Mouse (Mus musculus) right cerebral cortex, postnatal 4 days (tissue): ENCODE measurements around the gene Ptgdr2.
A peak's percentile ranks its signal among the peaks of the same experiment; 100 is the strongest.

Source experiments
- DNase-seq: peaks from one replicate; pipeline ENCODE4 v3.0.0-alpha.2; 2022

Ptgdr2 gene

DNA sequence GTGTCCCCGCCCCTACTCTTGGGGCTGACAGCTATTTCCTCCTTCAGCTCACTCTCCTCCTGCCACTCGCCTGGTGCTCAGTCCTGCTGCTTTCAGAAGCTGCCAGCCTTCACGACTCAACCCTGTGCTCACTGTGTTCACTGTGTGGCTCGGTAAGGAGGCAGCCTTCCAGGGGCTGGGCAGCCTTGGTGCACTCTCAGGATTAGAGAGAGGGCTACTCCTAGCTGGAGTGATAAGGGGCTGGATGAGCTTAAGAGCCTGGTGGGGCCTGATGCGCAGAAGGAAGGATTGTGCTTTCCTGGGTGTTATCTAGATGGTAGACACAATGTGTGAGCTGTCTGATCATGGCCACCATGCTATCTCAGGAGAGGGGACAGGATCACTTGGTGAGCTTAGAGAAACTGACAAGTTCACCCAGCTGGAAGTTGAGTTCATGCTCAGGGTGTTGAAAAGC is at the start of gene Ptgdr2:
Gene Ptgdr2 (plus strand): TSS at position 51 of the 454 bp plus-strand sequence.
- no peak for DNase-seq

DNA sequence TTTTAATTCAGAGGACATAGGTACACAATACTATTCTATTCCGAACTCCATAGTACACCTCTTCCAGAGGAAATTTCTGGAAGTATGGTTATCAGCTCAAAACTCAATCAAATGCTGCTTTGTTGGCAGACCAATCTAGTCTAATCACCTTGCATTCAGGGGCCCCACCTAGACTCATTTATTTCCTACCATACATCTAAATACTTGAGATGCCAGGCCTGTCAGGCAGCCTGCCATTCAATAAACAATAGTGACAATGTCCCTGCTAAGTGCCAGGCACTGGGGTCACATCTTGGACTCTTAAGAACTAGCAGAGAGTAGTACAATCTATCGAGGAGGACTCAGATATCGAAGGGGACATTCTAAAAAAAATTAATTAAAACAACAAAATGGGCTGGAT is 44.8 kb upstream of the Ptgdr2 start:
- no peak for DNase-seq

DNA sequence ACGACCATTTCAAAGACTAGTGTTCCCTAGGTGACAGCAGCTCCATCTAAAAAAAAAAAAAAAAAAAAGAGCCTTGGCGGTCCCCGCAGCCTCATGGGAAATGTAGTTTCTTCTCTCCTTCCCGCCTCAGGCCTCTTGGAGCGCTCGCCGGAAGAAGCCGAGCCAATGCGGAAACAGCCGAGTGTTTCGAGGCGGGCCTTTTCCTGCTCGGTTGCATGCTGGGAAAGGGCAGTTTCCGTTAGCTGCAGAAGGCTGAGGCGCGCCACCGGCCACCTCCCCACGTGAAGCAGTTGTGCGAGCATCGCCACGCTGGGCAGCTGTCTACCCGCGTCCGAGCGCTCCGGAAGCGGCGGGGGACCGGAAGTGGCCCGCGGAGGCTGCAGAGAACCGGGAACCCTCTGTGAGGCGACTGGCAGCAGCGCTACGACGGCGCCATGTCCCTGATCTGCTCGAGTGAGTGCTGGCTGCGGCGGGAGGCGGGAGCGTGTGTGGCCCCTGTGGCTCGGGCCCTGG is 41.9 kb upstream of the Ptgdr2 start, which contains the start of gene Prpf19:
Gene Prpf19 (plus strand): TSS at position 216 of the 513 bp plus-strand sequence.
- DNase-seq: peak; percentile 97

DNA sequence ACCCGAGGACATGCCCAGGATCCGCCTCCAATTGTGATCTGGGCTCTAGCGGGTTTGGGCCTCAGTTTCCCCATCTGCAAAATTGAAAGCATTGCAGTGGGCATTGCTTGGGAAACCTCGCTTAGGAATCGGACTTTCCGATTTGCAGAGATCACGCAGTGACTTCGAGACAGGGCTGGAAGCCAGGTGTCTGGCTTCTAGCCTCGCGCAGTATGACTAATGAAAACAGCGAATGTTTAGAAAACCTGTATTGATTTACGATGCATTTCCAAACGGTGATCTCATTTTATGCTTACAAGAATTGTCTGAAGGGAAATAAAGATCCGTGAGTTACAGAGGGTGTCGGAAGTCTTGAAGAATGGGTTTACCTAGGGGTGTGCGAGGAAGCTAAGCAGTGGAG is 41.3 kb upstream of the Ptgdr2 start:
- DNase-seq: no peak

DNA sequence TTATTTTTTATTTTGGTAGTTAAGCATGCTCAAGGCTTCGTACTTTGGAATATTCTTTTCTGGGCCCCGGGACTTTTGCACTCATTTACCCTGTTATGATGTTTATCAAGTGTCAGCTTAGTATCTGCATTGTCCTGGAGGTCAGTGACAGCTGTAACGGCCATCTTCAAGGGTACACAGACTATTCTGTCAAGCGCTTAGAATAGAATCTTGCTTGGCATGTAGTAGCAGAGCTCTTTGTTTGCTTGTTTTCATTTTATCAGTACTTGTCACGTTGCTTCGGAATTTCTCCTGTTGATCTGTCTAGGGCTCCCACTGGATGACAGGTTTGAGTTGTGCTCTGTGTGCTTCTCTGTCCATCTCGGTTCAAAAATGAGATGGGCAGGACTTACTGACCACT is 40.1 kb upstream of the Ptgdr2 start:
- DNase-seq: no peak

DNA sequence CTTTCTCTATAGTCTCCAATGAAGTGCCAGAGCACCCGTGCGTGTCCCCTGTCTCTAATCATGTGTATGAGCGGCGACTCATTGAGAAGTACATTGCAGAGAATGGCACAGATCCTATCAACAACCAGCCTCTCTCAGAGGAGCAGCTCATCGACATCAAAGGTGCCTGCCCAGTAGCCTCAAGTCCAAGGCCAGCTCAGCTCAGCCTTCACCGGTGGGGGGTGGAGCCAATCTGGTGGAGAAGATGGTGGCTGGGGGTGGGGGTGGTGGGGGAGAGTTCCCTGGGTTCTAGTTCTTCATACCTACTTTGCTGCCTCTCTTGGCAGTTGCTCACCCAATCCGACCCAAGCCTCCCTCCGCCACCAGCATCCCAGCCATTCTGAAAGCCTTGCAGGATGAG is 39.5 kb upstream of the Ptgdr2 start:
- DNase-seq: no peak

DNA sequence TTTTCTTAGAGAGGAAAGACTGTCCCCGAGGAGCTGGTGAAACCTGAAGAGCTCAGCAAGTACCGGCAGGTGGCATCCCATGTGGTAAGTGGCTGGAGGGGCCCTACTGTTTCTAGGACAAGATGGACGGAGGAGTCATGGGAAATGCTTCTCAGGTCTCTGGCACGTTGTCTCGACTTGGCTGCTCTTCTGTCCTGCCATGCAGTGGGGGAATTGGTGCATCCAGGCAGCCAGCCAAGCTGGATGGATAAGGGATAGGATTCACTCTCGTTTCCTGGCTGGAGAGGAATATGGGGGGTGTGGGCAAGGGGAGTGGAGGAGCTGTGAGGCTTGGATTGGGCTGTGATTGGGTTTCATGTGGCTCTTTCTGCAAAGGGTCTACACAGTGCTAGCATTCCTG is 36.6 kb upstream of the Ptgdr2 start:
- DNase-seq: no peak

DNA sequence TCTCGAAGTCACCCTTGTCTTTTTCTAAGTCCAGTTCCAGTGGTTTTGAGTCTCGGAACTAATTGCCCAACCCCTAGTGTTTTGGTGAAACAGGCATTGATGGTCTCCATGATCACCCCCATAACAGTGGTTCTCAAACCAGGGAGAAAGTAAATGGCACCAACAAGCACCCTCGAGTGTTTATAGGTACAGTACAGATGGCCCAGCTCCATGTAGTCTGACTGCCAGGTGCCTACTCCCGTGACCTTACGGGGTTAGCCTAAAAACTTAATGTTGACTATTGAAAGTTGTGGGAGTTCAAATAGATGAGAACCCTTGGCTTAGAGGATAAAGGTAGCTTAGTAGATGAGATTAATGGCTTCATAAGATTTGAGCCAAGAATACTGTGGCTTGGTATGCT is 35.9 kb upstream of the Ptgdr2 start:
- DNase-seq: no peak

DNA sequence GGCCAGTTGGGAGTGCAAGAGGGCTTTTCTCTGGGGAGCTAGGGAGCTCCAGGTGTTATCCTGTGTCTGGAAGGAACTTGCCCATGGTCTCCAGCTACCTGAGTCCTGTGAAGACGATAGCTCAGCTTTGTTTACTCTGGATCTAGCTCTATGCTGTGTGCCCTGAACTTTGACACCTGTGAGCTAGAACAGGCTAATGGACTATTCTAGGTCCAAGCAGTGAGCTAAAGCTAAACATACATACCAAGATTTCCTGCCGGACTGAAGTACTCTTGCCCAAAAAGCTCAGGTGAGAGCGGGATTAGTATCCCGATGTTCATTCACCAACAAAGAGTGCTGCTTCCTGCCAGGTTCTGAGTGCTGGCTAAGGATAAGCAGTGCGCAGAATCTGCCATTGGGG is 32.4 kb upstream of the Ptgdr2 start:
- no peak for DNase-seq

DNA sequence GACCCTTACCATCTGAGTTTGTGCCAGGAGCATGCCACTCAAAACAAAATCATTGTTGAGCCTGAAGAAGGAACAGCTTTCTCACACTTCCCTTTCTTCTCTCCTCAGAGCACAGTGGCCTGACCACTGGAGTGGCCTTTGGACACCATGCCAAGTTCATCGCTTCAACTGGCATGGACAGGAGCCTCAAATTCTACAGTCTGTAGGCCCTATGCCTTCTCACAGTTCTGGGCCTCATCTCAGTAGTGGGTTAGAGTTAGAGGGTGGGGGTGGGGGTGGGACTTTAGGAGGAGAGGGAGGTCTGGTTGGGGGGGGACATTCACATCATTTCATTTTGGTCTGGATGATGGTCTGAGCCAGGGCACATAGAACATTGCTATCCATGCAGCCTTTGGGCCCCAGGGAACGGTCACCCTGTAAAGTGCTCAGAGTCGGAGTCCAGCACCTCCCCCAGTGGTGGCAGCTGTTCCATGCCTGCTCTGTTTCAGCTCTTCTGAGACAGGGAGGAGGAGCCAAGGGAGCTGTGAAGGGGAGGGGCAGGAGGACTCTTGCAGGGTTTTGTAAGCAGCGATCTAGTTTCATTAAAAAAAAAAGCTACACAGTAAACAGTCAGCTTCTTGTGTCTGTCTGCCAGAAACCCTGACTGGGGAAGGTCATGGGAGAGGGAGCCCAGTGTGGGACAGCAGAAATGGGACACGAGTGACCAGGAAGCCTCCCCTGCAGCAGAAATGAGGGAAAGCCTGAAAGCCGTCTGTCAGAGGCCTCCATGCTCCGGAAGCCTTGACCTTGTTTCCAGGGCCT is 31.8 kb upstream of the Ptgdr2 start:
- DNase-seq: no peak

DNA sequence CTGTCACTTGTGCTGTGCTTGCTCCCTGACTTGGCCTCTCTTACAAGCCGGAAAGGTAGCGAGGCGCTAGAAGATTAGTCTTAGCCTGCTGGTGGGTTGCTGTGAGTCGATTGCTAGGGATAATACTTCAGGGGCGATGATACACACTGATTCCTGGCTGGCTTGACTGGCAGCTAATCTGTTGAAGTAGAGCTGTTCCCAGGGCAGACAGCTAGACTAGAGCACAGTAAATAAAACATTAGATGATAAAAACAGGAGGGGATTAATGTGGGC is 31.3 kb upstream of the Ptgdr2 start:
- DNase-seq: no peak

DNA sequence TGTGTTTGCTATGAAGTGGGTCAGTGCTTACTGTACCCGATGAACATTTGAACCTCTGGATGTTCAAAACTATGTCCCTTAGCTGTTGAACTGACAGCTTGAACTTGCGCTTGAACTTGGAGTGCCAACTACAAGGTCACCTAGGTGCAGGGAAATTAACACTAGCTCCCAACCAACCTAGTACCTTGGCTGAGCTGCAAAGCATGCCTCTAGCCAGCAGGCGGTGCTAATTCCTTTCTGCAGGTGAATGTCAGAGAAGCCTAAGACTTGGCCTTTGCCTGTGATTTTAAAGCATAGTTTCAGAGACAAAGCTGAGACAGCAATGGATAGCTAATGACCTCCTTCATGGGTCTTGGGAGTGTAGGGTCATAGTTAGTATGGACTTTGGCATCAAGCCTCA is 29.1 kb upstream of the Ptgdr2 start:
- DNase-seq: peak; percentile 50

DNA sequence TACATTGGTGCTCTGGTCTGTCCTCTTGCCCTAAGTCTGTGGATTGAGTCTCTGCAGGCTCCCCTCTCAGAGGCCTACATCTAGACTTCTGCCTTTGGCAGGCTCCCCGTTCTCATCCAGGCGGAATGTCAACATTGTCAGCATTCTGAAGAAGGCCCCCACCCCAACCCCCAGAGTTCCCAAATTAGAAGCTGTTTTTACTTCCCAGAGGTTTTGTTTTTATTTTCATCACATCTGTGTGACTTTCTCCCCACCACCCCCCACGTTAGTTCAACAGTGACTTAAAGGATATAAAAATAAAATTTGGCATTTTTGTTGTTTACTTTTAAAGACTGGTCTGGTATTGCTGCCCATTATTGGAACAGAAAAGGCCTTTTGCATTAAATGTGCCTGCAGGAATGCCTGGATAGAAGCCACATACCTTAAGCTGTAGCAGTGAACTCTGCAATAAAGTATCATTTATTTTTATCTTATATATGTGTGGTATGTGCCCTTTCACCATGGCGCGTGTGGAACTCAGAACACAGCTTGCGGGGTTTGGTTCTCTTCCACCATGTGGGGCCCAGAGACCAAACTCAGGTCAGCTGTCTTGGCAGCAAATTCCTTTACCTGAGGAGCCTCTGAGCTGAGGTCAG is 27.8 kb upstream of the Ptgdr2 start:
- DNase-seq: no peak

DNA sequence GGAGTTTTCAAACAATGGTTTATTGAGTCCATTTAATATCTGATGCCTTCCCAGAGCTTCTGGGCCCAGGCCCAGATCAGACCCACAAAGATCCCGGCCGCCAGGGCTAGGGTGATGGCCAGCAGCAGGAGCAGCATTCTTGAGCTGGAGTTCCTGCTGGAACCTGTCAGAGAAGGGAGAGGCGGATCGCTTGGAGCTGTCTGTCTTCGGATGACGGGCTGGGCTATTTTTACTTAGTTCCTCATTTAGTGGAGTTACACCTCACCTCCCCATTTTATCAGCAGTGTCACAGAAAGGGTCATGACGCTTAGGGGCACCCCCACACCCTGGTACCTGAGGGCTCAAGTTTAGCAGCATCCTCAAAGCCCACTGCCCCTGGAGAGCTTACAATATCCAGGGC is 22.7 kb upstream of the Ptgdr2 start:
- no peak for DNase-seq

DNA sequence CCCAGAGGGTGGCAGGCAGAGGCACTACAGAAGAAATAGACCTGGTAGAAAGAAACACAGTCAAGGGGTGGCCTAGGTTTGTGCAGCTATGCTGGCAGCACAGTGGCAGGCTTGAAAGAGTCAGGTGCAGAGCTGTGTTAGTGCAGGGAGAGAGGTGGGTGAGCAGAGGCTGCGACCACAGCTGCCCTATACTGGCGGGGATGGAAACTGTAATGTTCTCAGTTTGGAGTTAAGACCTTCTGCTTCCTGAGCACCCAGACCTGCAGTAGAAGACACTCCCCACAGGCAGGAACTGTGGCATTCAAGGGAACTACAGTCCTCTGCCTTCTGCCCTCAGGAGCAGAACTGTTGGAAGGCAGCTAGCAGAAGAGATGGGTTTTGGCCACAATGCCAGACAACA is 22.1 kb upstream of the Ptgdr2 start:
- no peak for DNase-seq

DNA sequence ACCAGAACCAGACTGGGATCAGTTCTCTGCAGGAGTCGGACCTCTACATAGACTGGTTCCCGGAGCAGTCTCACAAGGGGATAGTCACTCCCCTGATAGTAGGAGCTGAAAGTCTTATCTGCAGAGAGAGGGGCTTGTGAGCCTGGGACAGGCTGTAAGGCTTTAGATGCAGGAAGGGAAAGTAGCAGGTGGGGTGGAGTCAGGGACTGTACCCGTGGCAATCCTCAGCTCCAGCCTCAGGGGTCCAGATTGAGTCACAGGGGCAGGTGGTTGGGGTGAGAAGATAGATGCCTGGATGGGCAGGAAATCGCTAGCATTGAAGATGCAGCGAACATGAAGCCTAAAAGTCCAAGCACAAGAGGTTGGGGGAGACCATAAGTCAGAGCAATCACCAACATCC is 20.5 kb upstream of the Ptgdr2 start:
- no peak for DNase-seq

DNA sequence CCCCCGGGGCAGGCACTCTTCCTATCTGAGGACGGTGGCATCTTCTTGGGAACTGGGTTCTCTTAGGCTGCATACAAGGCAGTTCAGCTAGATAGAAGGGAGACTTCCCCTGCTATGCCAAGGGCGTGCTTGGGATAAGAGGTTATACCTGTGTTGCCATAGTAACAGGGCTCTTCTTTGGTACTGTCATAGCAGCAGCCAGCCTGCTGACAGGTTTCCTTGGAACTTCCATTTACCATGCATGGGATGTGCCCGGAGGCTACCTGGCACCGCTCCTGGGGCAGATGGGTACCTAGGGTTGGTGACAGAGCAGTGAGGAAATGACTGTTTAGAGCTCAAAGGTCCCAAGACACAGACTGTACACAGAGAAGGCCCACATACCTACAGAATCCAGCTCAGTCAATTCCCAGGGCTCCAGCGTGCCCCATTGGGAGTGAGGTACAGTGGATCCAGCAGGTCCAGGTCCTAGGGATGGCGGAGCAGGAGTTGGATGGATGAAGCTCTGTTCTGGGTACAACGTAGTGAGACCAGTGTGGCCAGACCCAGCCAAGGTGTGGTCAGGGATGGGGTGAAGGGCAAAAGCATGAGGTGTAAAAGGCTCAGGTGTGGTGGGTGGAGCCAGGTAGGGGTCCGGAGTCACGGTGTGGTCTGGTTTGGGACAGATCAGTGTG is 18.5 kb upstream of the Ptgdr2 start:
- DNase-seq: no peak

DNA sequence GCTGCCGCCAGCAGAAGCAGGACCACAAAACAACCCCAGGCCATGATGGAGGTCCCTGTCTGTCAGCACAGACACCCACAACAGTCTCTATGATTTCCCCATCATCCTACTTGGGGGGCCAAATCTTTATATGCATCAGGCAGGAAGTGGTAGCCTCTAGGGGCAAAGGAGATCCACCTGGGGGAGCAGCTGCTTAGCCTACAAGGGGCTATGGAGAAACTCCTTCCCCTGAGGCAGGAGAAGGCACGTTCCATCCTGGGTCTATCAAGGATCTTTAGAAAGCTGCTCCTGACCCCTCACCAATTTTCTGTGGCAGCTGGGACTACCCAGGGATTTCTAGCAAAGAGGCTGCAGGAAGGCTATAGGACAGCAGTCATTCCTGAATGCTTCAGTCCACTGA is 16.4 kb upstream of the Ptgdr2 start, which contains the start of gene Zp1:
Gene Zp1 (minus strand): TSS at position 101 of the 400 bp plus-strand sequence.
- DNase-seq: no peak

DNA sequence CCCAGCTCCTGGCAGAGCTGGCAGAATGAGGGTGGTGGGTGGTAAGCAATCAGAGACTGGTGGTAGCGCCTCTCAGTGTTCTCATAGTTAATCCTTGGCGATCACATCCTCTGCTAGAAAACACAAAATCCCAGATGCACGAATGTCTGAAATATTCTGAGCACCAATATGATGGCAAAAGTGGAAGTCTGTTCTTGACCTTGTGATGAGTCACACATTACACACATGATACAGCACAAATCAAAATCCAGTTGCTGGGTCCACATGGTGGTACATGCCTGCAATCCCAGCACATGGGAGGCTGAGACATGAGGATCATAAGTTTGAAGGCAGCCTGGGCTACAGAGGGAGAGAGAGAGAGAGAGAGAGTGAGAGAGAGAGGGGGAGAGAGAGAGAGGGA is 15.9 kb upstream of the Ptgdr2 start:
- DNase-seq: no peak

DNA sequence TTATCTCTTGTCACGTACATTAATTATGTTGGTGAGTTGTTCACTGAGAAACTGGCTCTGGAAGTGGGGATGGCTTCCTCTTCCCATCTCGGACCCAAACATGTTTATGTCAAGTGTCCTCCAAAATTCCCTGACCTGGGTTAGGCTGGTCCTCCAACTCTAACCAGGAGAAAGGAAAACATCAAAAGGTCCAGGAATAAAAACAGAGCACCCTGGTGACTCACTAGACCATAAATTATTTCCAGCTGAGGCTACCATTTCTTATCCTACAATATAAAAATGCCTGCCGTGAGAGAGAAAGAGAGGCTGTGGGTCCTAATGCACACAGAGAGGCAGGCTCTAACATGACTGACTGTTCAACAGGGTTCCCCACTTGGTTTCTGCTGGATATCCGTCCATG is 12.7 kb upstream of the Ptgdr2 start:
- DNase-seq: no peak

DNA sequence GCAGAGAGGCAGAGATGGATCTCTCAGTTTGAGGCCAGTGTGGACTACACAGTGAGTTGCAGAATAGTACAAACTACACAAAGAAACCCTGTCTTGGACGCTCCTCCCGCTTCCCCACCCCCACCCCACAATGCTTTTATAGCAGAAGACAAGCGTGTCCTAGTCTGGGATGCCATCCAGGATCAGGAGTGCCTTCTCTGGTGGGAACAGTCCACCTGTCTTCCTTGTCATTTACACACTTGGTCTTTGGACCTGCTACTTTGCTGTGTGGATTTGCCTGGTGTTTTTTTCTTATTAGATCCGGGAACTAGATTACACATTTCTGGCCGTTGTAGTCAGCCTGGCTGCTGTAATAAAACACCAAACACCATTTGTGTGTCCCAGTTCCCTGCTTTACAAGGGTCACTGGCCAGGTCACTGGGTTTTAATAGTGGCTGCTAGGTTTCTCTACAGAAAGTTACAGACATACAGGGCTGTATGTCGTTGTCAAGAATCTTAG is 10.8 kb upstream of the Ptgdr2 start:
- DNase-seq: no peak

DNA sequence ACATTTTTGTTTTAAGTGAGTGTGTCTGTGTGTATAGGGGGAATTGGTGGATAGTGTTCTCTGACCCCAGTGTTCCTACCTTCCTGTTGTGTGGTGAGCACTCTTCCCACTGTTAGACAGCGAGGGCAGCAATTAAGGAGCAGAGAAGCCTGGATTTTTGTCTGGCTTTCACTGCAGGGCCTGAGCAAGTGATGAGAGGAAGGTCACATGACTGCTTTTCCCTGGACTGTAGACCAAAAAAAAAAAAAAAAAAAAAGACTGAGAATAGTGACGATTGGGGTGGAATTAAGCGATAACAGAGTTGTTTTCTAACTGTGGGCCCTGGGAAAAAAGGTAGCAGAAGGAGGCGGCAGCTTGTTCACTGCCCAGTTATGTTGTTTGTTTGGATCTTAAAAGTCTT is 10.3 kb upstream of the Ptgdr2 start:
- DNase-seq: no peak

DNA sequence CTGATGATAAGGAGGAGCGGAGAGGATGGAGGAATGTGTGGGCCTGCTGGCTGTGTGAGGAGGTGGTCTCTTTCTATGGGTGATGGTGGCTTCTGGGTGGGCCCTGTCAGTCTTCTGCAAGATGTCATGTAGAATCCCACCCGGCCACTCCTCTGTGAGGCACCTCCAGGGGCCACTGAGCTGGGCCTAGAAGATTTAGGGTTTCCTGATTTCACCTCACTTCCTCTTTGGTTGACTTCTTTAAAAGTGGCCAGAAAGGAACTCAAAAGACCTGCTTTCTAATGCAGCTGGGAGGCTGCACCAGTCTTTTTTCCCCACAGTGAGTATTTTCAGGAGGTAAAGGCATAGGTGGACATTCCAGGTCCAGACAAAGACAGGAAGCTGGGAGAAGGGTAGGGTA is 6.3 kb upstream of the Ptgdr2 start:
- no peak for DNase-seq

DNA sequence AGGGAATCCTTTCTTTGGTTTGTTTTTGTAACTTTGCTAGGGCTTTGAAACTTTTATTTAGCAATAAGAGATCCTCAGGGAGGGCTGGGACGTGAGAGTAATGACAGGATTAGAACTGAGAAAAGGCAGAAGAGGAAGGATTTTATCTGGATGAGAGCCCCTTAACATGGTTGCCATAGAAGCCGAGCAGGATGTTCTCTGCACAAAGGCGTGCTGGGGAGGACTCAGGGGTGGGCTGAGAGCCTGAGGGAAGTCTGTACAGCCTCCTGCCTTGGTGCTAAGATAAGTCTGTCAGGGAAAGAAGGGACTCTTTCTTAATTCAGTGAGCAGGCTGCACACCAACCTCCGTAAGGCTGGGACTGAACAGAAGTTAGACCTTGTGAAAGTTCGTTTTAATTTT is 1.9 kb upstream of the Ptgdr2 start:
- no peak for DNase-seq
